Mouse (Mus musculus) hematopoietic multipotent progenitor cell, adult 10-12 weeks (in vitro differentiated cells): ENCODE results near the gene Ctr9. TPM values are rescaled to one million over a fixed set of nuclear protein-coding genes. Genes with fewer than 3 reads are reported as not detected.

Experiments
- polyA plus RNA-seq: library from polyadenylated mRNA; stranded (reverse); fragments of >175 nt; gene quantifications from 2 replicates; pipeline ENCODE4 v1.2.3, GENCODE M21; 2012; ENCODE audit warnings: low replicate concordance

Gene Ctr9
- 5.6 and 9.5 TPM in 2 replicates for polyA plus RNA-seq

DNA sequence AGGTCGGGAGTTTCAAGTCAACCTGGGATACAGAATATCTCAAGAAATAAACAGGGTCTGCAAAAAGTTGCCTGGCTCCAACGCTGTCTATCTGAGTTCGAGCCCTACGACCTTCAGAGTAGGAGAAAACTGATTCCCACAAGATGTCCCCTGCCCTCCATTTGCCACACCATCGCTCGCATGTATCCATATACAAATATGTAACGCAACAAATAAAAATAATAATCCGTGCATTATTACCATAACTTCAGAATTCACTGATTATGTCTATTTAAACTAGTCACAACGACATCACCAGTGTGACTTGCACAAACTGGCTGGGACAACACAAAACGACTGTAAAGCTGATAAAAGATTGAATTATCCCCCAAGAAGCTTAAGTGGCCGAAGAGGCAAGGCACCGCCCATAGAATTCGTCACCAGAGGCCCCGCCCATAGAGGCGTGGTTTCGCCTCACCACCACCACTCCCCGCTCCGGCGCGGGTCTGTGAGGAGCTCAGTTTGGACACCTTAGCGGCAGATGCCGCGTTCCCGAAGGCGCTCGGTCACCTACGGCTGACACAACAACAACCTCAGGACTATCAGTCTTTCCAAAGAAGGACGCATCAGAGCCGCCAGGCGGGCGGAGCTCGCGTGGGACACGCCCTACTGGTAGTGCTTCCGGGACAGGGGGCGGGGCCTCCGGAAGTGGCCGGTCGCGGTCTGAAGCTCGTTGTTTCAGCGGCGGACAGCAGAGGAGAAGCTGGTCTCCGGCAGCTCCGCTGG, at the start of gene Ctr9:
TSS of gene Ctr9 (plus strand) at position 671 of the 765 bp plus-strand sequence.

GRCm38 (mm10) chr7:110982053-110982705, 46.6 kb upstream of the Ctr9 start, which contains the start of gene Mrvi1:
Gene Mrvi1, minus strand, starts transcription at chr7:110982461.

GRCm38 (mm10) chr7:111082822-111083732, 54.3 kb downstream of the Ctr9 start, which contains the start of gene Eif4g2:
Gene Eif4g2, minus strand, starts transcription at chr7:111083030.

Other genes with a start within 250 kb of the Ctr9 start
- gene Rnf141, start 184.5 kb upstream of the Ctr9 start, polyA plus RNA-seq: 2.3 and 2.9 TPM in 2 replicates
- 0.05 TPM in 1 of 2 replicates, not detected in the other for gene Lyve1, start 165.7 kb upstream of the Ctr9 start, polyA plus RNA-seq
- 0.82 and 5.8 TPM in 2 replicates for gene Mrvi1, start 46.5 kb upstream of the Ctr9 start, polyA plus RNA-seq
- 1,094 and 1,163 TPM in 2 replicates for gene Eif4g2, start 54.1 kb downstream of the Ctr9 start, polyA plus RNA-seq